Mouse (Mus musculus) hindbrain, postnatal 0 days (tissue): ENCODE results near the gene Vegfa. TPM values are rescaled to one million over a fixed set of nuclear protein-coding genes. Genes with fewer than 3 reads are reported as not detected.

Experiments
- ATAC-seq: fragments of 200-750 bp; cut with Nextera tagmentation; 2 replicates; pipeline ENCODE4 v1.8.0; 2017; ENCODE audit warnings: mild to moderate bottlenecking, moderate TSS enrichment, moderate library complexity
- DNase-seq: peaks from one replicate; pipeline ENCODE4 v3.0.0-alpha.2; 2015; ENCODE audit warnings: low spot score
- H3K27ac ChIP-seq: fragments of 300-500 bp; sonication (generic); 2 replicates; pipeline ENCODE4 v1.5.1; 2014; ENCODE audit warnings: mild to moderate bottlenecking
- H3K27me3 ChIP-seq: fragments of 300-500 bp; sonication (generic); 2 replicates; pipeline ENCODE4 v1.6.1; 2014; ENCODE audit warnings: low read length, mixed read lengths; ENCODE audit not compliant: insufficient read depth
- H3K36me3 ChIP-seq: fragments of 300-500 bp; sonication (generic); 2 replicates; pipeline ENCODE4 v1.6.1; 2014; ENCODE audit warnings: low read length, mixed read lengths; ENCODE audit not compliant: insufficient read depth
- H3K4me1 ChIP-seq: fragments of 300-500 bp; sonication (generic); 2 replicates; pipeline ENCODE4 v1.6.1; 2014; ENCODE audit warnings: antibody characterized with exemption, low read length, mixed read lengths; ENCODE audit not compliant: insufficient read depth
- H3K4me2 ChIP-seq: fragments of 300-500 bp; sonication (generic); 2 replicates; pipeline ENCODE4 v1.6.1; 2014; ENCODE audit warnings: low read depth, mild to moderate bottlenecking, low read length, moderate library complexity, mixed read lengths
- H3K4me3 ChIP-seq: fragments of 300-500 bp; sonication (generic); 2 replicates; pipeline ENCODE4 v1.5.1; 2014; ENCODE audit warnings: low read length
- H3K9ac ChIP-seq: fragments of 300-500 bp; sonication (generic); replicated peaks from 2 replicates; pipeline ENCODE4 v1.6.1; 2014; ENCODE audit warnings: mild to moderate bottlenecking, low read length, moderate library complexity, mixed read lengths
- H3K9me3 ChIP-seq: fragments of 300-500 bp; sonication (generic); 2 replicates; pipeline ENCODE4 v1.6.1; 2016; ENCODE audit warnings: low read length, mixed read lengths
- CTCF ChIP-seq: IDR thresholded peaks from 2 replicates; pipeline ENCODE4 v1.5.1; 2016; ENCODE audit warnings: antibody characterized with exemption, control low read depth, low read depth
- WGBS: fragments of 180-500 bp; shearing (Covaris S2); extraction: QIAGEN DNeasy Blood & Tissue Kit; methylation state at CpG from one replicate; pipeline ENCODE4 v1.1.7; 2014; 5-methylcytosine and 5-hydroxymethylcytosine counted together
- polyA plus RNA-seq: library from polyadenylated mRNA; unstranded; fragments of >200 nt; fragmentation: Nextera tagmentation; extraction: Ambion mirVana; gene quantifications from 2 replicates; pipeline ENCODE4 v1.2.1, GENCODE M21; 2015
- total RNA-seq: library from RNA; depleted of rRNA; stranded (reverse); fragments of >200 nt; gene quantifications from 2 replicates; pipeline ENCODE4 v1.2.3, GENCODE M21; 2014

The Vegfa gene
- total and polyA plus RNA-seq, 2 experiments from 2014 or later = 4.8 to 89.5 TPM

DNA sequence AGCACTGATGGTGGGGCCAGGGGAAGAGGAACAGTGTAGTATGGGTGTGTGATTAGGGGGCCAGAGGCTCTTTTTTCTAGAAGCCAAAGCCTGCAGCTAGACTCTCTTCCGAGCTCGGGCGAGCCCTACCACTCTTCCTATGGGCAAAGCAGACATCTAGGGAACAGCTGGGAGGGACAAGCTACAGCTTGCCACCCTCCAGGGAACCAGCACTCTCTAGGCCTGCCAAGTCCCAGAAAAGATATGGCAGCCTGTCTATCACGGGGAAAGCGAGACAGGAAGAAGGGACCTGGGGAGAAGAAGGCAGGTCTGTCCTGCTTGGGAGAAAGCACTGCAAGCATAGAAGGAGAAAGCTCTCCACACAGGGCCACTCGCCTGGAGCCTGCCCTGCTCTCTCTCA, 9.2 kb downstream of the Vegfa start:
- Histone ChIP-seq H3K27me3 (no peaks in the 10 kb centered on the region), H3K36me3 (peaks cover 57% of the 10 kb centered on the region), H3K4me1 (peaks cover 7% of the 10 kb centered on the region; the same call in 1 of the 2 replicates), H3K9me3 (no peaks in the 10 kb centered on the region), H3K4me3 (no peak overlapping the region), H3K9ac (no peak overlapping the region), H3K4me2 (no peak overlapping the region), H3K27ac (no peak overlapping the region)
- DNase-seq (peak; percentile 13), ATAC-seq (no peak)
- TF ChIP-seq CTCF = no peak
- 68% methylated on average over 6 of the region's 6 CpGs for WGBS

- H3K4me3 ChIP-seq = no peak overlapping the region
- H3K27ac ChIP-seq = no peak overlapping the region
- 86% methylated on average over 4 of the region's 4 CpGs for WGBS
- peaks cover 57% of the 10 kb centered on the region for H3K36me3 ChIP-seq
- no peaks in the 10 kb centered on the region for H3K9me3 ChIP-seq
- H3K4me1 ChIP-seq = peaks cover 4% of the 10 kb centered on the region; the same call in 1 of the 2 replicates
- no peak overlapping the region for H3K4me2 ChIP-seq
- H3K27me3 ChIP-seq = no peaks in the 10 kb centered on the region
- DNase-seq (no peak), ATAC-seq (no peak)
- TF ChIP-seq CTCF = no peak
- H3K9ac ChIP-seq = no peak overlapping the region
Observed at GRCm38 (mm10) chr17:46022427-46022826, 9.7 kb downstream of the Vegfa start.

GRCm38 (mm10) chr17:46021760-46022159, 10.4 kb downstream of the Vegfa start:
- H3K4me2 ChIP-seq = no peak overlapping the region
- H3K9ac ChIP-seq = no peak overlapping the region
- TF ChIP-seq CTCF = no peak
- H3K27me3 ChIP-seq = no peaks in the 10 kb centered on the region
- ATAC-seq = no peak
- H3K9me3 ChIP-seq = no peaks in the 10 kb centered on the region
- DNase-seq = no peak
- peaks cover 57% of the 10 kb centered on the region for H3K36me3 ChIP-seq
- H3K4me3 ChIP-seq = no peak overlapping the region
- WGBS = 96% methylated on average over 9 of the region's 9 CpGs
- H3K4me1 ChIP-seq = no peaks in the 10 kb centered on the region
- H3K27ac ChIP-seq = no peak overlapping the region

DNA sequence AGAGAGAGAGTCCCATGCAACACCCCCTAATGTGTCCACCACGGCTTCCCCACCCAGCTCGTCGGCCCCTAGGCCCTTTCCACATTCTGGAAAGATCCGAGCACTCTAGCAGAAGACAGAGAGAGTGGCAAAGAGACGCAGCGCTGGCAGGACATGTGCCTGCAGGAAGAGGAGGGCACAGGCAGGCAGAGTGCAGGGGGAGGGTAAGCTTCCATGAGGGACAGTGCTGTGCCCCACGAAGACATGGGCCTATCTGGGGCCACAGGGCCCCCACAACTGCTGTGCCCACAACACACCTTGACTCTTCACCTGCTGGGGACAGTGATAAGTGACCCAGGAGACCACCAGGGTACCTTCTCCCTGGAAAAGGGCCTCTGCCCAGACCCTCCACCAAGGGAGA, 11.0 kb downstream of the Vegfa start:
- ATAC-seq (no peak), DNase-seq (no peak)
- Histone ChIP-seq H3K4me2 (no peak overlapping the region), H3K9me3 (no peaks in the 10 kb centered on the region), H3K4me3 (no peak overlapping the region), H3K9ac (no peak overlapping the region), H3K36me3 (peaks cover 57% of the 10 kb centered on the region), H3K4me1 (no peaks in the 10 kb centered on the region), H3K27ac (no peak overlapping the region), H3K27me3 (no peaks in the 10 kb centered on the region)
- WGBS = 90% methylated on average over 7 of the region's 7 CpGs
- no peak for TF ChIP-seq CTCF

DNA sequence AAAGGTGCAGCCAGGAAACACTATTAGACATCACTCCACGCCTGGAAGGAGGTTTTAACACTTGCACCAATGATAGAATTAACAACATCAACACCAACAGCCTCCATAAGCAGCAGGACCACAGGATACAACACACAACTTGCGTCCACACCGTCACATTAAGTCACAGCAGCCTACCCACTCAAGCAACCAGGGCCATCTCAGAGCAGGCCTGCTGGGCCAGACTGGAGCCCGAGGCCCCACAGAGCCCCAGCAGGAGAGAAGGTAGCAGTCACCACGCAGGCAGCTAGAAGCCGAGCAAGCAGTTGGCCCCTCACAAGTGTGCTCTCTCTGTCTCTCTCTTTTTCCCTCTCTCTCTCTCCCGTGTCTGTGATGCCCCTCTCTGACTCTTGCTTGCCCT, 11.6 kb downstream of the Vegfa start:
- 70% methylated on average over 7 of the region's 7 CpGs for whole genome bisulfite sequencing
- Histone ChIP-seq H3K9ac (no peak overlapping the region), H3K27ac (no peak overlapping the region), H3K36me3 (peaks cover 58% of the 10 kb centered on the region), H3K4me3 (no peak overlapping the region), H3K4me2 (no peak overlapping the region), H3K4me1 (no peaks in the 10 kb centered on the region), H3K27me3 (no peaks in the 10 kb centered on the region), H3K9me3 (no peaks in the 10 kb centered on the region)
- ATAC-seq = no peak
- DNase-seq = no peak
- TF ChIP-seq CTCF = no peak

DNA sequence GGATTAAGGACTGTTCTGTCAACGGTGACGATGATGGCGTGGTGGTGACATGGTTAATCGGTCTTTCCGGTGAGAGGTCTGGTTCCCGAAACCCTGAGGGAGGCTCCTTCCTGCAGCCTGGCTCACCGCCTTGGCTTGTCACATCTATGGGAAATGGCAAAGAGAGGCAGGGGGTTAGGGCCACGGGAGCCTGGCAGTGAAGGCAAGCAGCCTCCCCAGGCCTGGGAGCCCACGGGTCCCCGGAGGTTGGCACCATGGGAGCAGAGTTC, 13.5 kb downstream of the Vegfa start:
- TF ChIP-seq CTCF = no peak
- H3K4me1 ChIP-seq = no peaks in the 10 kb centered on the region
- ATAC-seq = no peak
- H3K36me3 ChIP-seq = peaks cover 50% of the 10 kb centered on the region
- H3K27me3 ChIP-seq = no peaks in the 10 kb centered on the region
- no peaks in the 10 kb centered on the region for H3K9me3 ChIP-seq
- H3K4me2 ChIP-seq = no peak overlapping the region
- WGBS = 74% methylated on average over 10 of the region's 10 CpGs
- no peak for DNase-seq
- H3K9ac ChIP-seq = no peak overlapping the region
- no peak overlapping the region for H3K4me3 ChIP-seq
- no peak overlapping the region for H3K27ac ChIP-seq

DNA sequence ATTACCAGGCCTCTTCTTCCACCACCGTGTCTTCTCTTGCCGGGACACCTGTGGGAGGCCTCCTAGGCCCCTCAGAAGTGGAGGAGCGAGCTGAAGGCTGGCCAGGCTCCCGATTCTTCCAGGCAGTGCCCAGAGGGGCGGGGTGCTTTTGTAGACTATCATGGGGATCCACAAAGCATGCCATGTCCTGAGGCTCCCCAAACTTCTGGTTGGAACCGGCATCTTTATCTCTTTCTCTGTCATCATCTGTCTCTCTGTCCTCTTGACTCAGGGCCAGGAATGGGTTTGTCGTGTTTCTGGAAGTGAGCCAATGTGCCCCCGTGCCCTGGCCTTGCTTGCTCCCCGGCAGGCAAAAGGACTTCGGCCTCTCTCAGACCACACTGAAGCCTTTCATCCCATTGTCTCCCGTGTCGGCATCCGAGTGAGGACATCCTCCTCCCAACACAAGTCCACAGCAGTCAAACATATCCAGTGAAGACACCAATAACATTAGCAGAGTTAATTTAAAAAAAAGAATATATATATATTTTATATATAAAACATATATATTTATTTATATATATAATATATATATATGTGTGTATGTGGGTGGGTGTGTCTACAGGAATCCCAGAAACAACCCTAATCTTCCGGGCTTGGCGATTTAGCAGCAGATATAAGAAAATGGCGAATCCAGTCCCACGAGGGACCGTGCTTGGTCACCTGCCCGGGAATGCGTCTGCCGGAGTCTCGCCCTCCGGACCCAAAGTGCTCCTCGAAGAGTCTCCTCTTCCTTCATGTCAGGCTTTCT, 14.0 kb downstream of the Vegfa start:
- no peaks in the 10 kb centered on the region for H3K4me1 ChIP-seq
- no peak for DNase-seq
- no peaks in the 10 kb centered on the region for H3K9me3 ChIP-seq
- no peak overlapping the region for H3K27ac ChIP-seq
- 63% methylated on average over 24 of the region's 24 CpGs for WGBS
- H3K9ac ChIP-seq = no peak overlapping the region
- no peaks in the 10 kb centered on the region for H3K27me3 ChIP-seq
- H3K4me2 ChIP-seq = no peak overlapping the region
- H3K4me3 ChIP-seq = no peak overlapping the region
- ATAC-seq = no peak
- peaks cover 44% of the 10 kb centered on the region for H3K36me3 ChIP-seq
- no peak for TF ChIP-seq CTCF
